Mouse (Mus musculus) heart, embryonic 13.5 days (tissue): Measurements from ENCODE around the gene Top1. TPM values are rescaled to one million over a fixed set of nuclear protein-coding genes. Genes with fewer than 3 reads are reported as not detected.

Experiments used
- ATAC-seq: fragments of 200-750 bp; cut with Nextera tagmentation; 2 replicates; pipeline ENCODE4 v1.8.0; 2017; ENCODE audit warnings: moderate TSS enrichment; ENCODE audit not compliant: insufficient number of reproducible peaks, low FRiP score, low TSS enrichment; ENCODE audit errors: extremely low read depth
- H3K27ac ChIP-seq: fragments of 300-500 bp; sonication (generic); replicated peaks from 2 replicates; pipeline ENCODE4 v1.5.1; 2015; ENCODE audit warnings: moderate library complexity, mild to moderate bottlenecking, inconsistent platforms
- H3K27me3 ChIP-seq: fragments of 300-500 bp; sonication (generic); replicated peaks from 2 replicates; pipeline ENCODE4 v1.6.1; 2015; ENCODE audit warnings: mild to moderate bottlenecking, inconsistent platforms
- H3K36me3 ChIP-seq: fragments of 300-500 bp; sonication (generic); 2 replicates; pipeline ENCODE4 v1.6.1; 2015; ENCODE audit warnings: mild to moderate bottlenecking, inconsistent platforms
- H3K4me1 ChIP-seq: fragments of 300-500 bp; sonication (generic); 2 replicates; pipeline ENCODE4 v1.6.1; 2015; ENCODE audit warnings: inconsistent platforms
- H3K4me2 ChIP-seq: fragments of 300-500 bp; sonication (generic); 2 replicates; pipeline ENCODE4 v1.6.1; 2015; ENCODE audit warnings: inconsistent platforms, mild to moderate bottlenecking, moderate library complexity
- H3K4me3 ChIP-seq: fragments of 300-500 bp; sonication (generic); 2 replicates; pipeline ENCODE4 v1.5.1; 2015; ENCODE audit warnings: moderate library complexity, mild to moderate bottlenecking, inconsistent platforms
- H3K9ac ChIP-seq: fragments of 300-500 bp; sonication (generic); 2 replicates; pipeline ENCODE4 v1.6.1; 2015; ENCODE audit warnings: inconsistent platforms, mild to moderate bottlenecking, moderate library complexity
- H3K9me3 ChIP-seq: fragments of 300-500 bp; sonication (generic); 2 replicates; pipeline ENCODE4 v1.6.1; 2016; ENCODE audit warnings: inconsistent platforms
- WGBS: fragments of 180-500 bp; shearing (Covaris S2); methylation state at CpG from one replicate; pipeline ENCODE4 v1.1.7; 2015; ENCODE audit warnings: mixed read lengths; 5-methylcytosine and 5-hydroxymethylcytosine counted together
- polyA plus RNA-seq: library from polyadenylated mRNA; unstranded; fragments of >200 nt; fragmentation: Nextera tagmentation; extraction: Ambion mirVana; gene quantifications from 2 replicates; pipeline ENCODE4 v1.2.1, GENCODE M21; 2015

Top1 gene
- polyA plus RNA-seq, 1 experiment from 2014 or later = 44.9 TPM

DNA sequence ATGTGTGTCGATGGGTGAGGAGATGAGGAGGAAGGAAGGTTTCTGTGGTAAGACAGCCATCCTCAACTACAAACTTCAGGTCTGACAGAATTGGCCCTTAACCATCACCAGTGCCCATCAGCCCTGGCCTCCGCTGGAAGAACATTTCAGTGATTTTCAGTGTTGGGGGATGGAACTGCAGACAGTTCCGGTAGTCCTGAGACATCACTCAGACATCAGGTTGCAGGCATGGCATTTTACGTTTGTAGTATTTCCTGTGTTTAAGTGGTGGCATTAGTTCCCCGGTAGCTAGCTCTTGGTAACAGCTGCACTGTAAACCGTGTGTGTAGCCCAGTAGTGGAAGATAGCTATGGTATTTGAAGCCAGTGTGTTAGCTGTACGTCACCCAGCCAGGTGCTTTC lies 87.4 kb downstream of the Top1 start:
- Histone ChIP-seq H3K36me3 (peaks cover 43% of the 10 kb centered on the region), H3K27me3 (0 out of 2 replicates have a peak, but pooled peaks cover 4% of the 10 kb centered on the region), H3K4me1 (peaks cover 71% of the 10 kb centered on the region), H3K4me2 (peak overlapping the region; percentile 92), H3K4me3 (peak overlapping the region; percentile 97), H3K27ac (no peak overlapping the region), H3K9ac (peak overlapping the region; percentile 99), H3K9me3 (no peaks in the 10 kb centered on the region)
- 34% methylated on average over 7 of the region's 7 CpGs for WGBS
- ATAC-seq = no peak

DNA sequence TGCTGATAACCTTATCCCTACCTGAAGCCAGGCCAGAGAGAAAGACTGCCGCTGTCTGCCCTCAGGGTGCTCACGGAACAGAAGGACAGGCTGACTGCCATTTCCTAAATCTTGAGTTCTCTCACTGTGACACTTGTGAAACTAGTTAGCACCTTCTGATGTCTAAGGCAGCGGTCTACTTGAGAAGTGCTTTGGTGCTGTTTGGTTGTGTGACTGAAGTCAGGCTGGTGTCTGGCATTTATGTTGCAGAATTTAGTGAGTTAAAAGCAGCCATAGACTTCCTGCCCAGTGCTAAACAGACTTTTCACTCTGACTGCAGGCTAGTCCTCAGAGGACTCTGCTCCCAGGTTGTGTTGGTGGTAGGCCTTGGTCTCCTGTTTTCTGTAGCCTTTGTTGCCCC lies 88.6 kb downstream of the Top1 start:
- H3K9ac ChIP-seq = peak overlapping the region; percentile 99
- no peaks in the 10 kb centered on the region for H3K9me3 ChIP-seq
- no peak for ATAC-seq
- H3K27me3 ChIP-seq = 0 out of 2 replicates have a peak, but pooled peaks cover 4% of the 10 kb centered on the region
- H3K4me2 ChIP-seq = peak overlapping the region; percentile 92
- no peak overlapping the region for H3K4me3 ChIP-seq
- H3K27ac ChIP-seq = 0 out of 2 replicates have a peak overlapping the region, but pooled peaks have one; percentile 24
- peaks cover 51% of the 10 kb centered on the region for H3K36me3 ChIP-seq
- WGBS = 73% methylated on average over 3 of the region's 3 CpGs
- peaks cover 83% of the 10 kb centered on the region for H3K4me1 ChIP-seq

DNA sequence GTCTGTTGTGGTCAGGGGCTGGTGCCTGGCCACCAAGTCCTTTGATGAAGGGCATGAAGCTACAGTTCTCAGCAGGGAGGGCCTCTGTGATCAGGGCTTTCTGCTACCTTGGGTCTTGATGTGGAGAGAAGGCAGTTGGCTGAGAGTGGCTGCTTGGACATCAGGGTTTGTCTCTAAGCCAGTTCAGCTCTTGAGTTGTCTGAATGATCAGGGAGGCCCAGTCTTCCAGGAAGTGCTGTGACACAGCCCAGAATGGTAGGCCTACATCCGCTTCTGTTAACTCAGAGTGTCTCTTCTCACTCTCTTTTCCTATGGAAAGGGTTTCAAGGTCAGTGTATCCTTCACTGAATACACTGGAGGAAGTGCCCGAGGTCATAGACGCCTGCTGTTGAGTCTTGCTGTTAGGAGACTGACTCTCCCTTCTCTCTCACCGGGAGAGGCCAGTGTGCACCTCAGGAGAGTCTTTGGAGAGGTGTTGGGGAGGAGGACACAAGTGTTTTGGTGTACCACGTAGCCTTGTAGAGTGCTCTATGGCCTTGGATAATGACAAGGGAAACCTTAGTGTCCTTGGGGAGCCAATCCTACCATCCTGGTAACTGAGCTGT lies 90.1 kb downstream of the Top1 start:
- H3K4me2 ChIP-seq = peak overlapping the region; percentile 15; the same call in 1 of the 2 replicates
- no peak overlapping the region for H3K4me3 ChIP-seq
- H3K9me3 ChIP-seq = no peaks in the 10 kb centered on the region
- H3K36me3 ChIP-seq = peaks cover 51% of the 10 kb centered on the region
- H3K4me1 ChIP-seq = peaks cover 87% of the 10 kb centered on the region
- WGBS = 46% methylated on average over 5 of the region's 5 CpGs
- no peak for ATAC-seq
- H3K27ac ChIP-seq = peak overlapping the region; percentile 53
- H3K9ac ChIP-seq = no peak overlapping the region
- no peaks in the 10 kb centered on the region for H3K27me3 ChIP-seq

DNA sequence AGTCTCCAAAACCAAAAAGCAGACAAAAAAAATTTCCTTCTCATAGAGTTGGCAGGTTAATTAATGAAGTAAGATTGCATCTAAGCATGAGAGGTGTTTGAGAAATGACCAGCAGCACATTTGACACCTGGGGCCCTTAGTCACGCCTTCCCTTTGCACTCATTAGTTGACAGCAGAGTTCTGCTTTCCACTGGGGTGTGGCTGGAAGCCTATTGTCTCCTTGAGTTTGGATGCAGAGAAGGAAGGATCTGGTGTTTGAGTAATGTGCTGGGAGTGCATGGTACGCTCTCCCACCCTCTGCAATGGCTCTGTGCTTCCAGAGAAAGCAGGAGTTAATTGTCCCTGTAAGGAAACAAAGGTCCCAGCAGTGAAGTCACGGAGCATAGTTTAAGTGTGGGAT lies 90.8 kb downstream of the Top1 start:
- Histone ChIP-seq H3K9ac (no peak overlapping the region), H3K4me2 (no peak overlapping the region), H3K9me3 (no peaks in the 10 kb centered on the region), H3K4me1 (peaks cover 93% of the 10 kb centered on the region), H3K36me3 (peaks cover 51% of the 10 kb centered on the region), H3K4me3 (no peak overlapping the region), H3K27me3 (no peaks in the 10 kb centered on the region), H3K27ac (peak overlapping the region; percentile 53)
- 91% methylated on average over 3 of the region's 3 CpGs for WGBS
- ATAC-seq = no peak

DNA sequence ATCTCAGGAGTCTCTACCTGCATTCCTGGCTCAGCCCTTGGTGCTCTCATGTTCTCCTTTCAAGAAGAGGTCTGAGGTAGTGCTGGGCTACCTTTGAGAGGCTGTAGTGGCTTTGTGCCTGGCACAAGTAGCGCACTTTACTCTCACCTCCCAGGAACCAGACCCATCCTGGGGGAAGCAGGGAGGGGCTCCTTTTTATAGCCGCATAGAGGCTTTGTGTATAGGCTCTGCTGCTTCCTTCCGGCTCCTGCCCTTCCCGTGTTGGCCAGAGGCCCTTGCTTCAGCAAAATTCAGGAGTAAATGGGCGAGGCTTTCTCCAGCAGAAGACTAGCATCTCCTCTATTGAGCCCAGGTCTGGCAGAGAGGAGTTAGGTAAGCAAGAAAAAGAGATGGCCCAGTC lies 92.7 kb downstream of the Top1 start:
- H3K27ac ChIP-seq = peak overlapping the region; percentile 48; the same call in 1 of the 2 replicates
- H3K9me3 ChIP-seq = no peaks in the 10 kb centered on the region
- no peaks in the 10 kb centered on the region for H3K27me3 ChIP-seq
- H3K4me2 ChIP-seq = no peak overlapping the region
- H3K4me3 ChIP-seq = no peak overlapping the region
- H3K9ac ChIP-seq = 0 out of 2 replicates have a peak overlapping the region, but pooled peaks have one; percentile 14
- H3K4me1 ChIP-seq = peaks cover 99% of the 10 kb centered on the region
- WGBS = 46% methylated on average over 5 of the region's 5 CpGs
- no peak for ATAC-seq
- H3K36me3 ChIP-seq = peaks cover 54% of the 10 kb centered on the region

DNA sequence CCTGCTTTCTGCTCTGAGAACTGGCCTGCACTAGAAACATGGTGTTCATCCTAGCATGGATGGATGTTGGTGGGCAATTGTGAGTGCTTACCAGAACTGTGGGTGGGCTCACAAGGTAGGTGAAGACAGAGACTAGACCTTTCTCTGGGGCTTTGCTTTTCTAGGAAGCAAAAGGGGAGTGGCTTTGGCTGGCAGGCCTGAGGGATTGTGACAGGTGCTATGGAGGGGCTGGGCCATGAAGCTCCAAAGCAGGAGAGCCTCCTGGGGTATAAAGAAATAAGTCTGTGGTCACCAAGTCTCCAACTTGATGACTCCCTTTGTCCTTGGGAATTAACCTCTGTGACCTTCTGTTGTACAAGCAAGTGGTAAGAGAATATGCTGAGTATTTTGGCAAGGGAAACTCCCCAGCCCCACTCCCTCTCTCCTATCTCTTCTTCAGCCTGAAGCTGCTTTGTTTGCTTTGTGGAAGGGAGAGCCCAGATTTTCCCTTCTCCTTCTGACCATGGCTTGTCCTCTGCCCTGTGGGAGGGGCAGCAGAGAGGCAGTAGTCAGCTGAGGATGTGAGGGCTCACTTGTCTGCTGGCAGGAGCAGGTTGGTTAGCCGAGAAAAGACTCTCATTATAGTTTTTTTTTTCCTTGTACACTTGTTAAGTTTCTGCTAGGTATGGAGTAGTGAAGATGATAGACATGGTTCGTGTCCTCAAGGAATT lies 94.1 kb downstream of the Top1 start:
- Histone ChIP-seq H3K36me3 (peaks cover 41% of the 10 kb centered on the region), H3K4me2 (no peak overlapping the region), H3K27ac (peak overlapping the region; percentile 79), H3K4me3 (no peak overlapping the region), H3K9ac (peak overlapping the region; percentile 44; the same call in 1 of the 2 replicates), H3K27me3 (no peaks in the 10 kb centered on the region), H3K4me1 (peaks cover 99% of the 10 kb centered on the region), H3K9me3 (no peaks in the 10 kb centered on the region)
- 39% methylated on average over 2 of the region's 2 CpGs for WGBS
- ATAC-seq = no peak

DNA sequence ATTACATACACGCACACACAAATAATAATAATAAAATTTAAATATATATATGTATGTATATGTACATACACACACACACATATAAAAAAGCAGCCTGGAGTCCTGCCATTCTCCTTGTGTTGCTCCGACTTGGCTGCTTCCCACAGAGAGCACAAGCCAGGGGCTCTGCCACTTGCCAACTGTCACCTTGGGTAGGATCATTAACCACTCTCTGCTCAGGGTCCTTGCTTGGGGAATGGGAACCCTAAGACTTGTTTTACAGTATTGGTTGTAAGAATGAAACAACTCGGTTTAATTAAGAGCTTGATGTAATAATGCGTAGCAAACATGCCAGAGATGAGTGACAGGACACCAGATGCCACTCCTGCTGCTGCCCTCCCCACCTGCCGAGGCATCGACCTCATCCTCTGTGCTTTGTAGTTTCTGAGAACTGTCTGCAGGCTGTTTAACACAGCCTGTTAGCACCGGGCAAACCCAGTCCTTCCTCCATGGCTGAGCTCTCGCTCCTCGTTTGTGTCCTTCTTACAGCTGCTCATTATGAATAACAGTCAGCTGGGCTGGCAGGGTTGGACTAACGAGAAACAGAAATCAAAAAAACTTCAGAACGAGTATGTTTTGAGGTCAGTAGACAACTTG lies 95.0 kb downstream of the Top1 start:
- 68% methylated on average over 11 of the region's 11 CpGs for WGBS
- Histone ChIP-seq H3K36me3 (peaks cover 33% of the 10 kb centered on the region), H3K27ac (peak overlapping the region; percentile 79)

DNA sequence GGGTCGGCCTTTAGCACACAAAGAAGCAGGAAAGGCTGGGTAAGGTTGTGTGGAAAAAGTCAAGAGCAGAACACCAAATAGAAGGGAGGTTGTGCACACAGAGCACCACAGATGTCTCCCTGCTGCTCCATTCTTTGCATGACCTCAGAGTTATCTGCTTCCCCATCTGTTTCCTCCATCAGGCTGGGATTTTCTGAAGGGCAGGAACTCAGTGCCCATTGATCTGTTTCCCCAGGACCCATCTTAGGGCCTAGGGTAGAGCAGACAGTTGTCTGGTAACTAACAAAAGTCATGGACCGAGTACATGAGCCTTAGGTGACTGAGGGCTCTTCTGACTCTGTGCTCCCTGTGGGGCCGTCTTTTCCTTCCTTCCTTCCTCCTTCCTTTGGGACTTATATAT lies 95.9 kb downstream of the Top1 start:
- peaks cover 99% of the 10 kb centered on the region for H3K4me1 ChIP-seq
- H3K9ac ChIP-seq = no peak overlapping the region
- no peak for ATAC-seq
- 56% methylated on average over 3 of the region's 3 CpGs for WGBS
- H3K4me2 ChIP-seq = no peak overlapping the region
- no peaks in the 10 kb centered on the region for H3K27me3 ChIP-seq
- peaks cover 25% of the 10 kb centered on the region for H3K36me3 ChIP-seq
- no peak overlapping the region for H3K4me3 ChIP-seq
- H3K27ac ChIP-seq = peak overlapping the region; percentile 79
- no peaks in the 10 kb centered on the region for H3K9me3 ChIP-seq

More for the DNA sequence above, 95.0 kb downstream of the Top1 start:
- peaks cover 99% of the 10 kb centered on the region for H3K4me1 ChIP-seq
- no peaks in the 10 kb centered on the region for H3K27me3 ChIP-seq
- no peak overlapping the region for H3K4me2 ChIP-seq
- H3K9ac ChIP-seq = no peak overlapping the region
- ATAC-seq = no peak
- no peak overlapping the region for H3K4me3 ChIP-seq
- H3K9me3 ChIP-seq = no peaks in the 10 kb centered on the region

DNA sequence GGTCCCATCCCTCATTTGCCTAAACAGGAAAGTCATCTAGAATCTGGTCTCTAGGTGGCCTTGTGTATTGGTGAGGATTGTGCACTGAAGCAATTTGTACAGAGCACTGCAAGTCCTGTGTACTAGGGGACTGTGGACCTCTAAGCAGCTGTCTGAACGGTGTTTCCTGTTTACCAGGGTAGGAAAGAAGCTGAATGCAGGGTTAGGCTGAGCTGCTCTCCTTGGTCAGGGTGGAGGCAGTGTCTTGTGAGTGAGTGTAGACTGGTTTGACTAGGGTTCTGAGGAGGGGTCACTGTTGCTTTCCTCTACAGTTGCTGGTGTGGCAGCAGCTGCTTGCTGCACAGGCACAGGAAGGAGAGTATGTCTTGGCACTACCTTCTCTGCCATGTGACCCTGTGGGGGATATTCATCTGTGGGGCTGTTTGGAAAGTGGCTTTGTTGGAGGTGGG lies 96.5 kb downstream of the Top1 start:
- Histone ChIP-seq H3K36me3 (peaks cover 25% of the 10 kb centered on the region), H3K4me1 (peaks cover 97% of the 10 kb centered on the region), H3K4me2 (no peak overlapping the region), H3K9ac (0 out of 2 replicates have a peak overlapping the region, but pooled peaks have one; percentile 14), H3K9me3 (no peaks in the 10 kb centered on the region), H3K27me3 (no peaks in the 10 kb centered on the region), H3K4me3 (no peak overlapping the region), H3K27ac (peak overlapping the region; percentile 79)
- no peak for ATAC-seq
- WGBS = 57% methylated on average over 1 of the region's 1 CpGs

DNA sequence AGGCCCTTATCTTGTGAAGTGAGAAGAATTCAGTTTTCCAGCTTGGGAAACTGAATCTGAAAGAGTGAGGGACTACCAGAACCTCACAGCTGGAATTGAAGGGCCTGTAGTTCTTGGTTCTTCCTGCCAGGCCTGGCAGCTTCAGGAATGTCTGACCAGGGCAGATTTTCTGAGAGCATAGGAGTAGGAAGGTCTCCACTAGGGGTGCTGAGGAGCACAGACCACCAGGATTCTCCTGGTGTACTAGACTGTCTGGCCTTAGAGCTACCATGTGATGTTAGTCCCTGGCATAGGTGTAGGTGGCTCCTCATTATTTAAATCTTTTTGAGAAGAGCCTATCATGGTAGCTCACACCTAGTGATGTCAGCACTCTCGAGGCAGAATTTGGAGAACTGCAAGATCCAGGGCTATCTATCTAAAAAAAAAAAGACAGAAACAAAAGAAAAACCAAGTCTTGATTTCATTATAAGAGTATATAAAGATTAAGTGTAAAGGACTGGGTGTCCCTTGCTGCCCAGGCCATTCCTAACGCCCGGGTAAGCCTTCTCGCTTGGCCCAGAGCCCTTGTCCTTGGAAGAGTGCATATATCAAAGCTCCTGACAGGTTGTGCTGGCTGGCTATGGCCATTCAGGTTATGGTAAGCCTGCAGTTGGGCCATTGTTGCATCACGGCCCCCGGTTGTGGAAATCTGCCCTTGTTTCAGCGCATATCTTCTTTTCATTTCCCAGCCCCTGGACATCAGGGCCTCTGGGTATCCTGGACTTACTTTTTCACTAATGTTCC lies 98.5 kb downstream of the Top1 start:
- H3K27ac ChIP-seq = peak overlapping the region; percentile 79
- WGBS = 78% methylated on average over 7 of the region's 7 CpGs
- H3K4me3 ChIP-seq = no peak overlapping the region
- no peak for ATAC-seq
- no peaks in the 10 kb centered on the region for H3K27me3 ChIP-seq
- H3K4me2 ChIP-seq = no peak overlapping the region
- H3K4me1 ChIP-seq = peaks cover 78% of the 10 kb centered on the region
- no peak overlapping the region for H3K9ac ChIP-seq
- no peaks in the 10 kb centered on the region for H3K9me3 ChIP-seq
- H3K36me3 ChIP-seq = peaks cover 31% of the 10 kb centered on the region

DNA sequence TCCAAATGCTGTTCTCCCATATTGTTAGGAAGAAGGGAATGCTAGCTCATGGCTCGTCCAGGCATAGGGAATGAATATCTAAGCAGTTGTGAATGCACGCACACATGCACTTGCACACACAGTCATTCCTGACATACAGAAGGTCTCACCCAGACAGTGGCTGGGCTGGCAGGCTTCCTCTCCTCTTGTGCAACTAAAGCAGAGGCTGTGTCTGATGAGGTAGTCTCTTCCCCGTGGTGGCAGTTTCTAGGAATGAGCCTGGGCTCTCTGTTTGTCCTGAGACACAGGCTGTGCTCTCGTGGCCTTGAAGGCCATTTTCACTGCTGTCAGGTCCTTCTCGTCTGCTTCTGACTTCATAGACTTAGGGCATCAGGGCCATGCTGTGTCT lies 99.1 kb downstream of the Top1 start:
- H3K4me3 ChIP-seq = no peak overlapping the region
- H3K4me2 ChIP-seq = no peak overlapping the region
- H3K36me3 ChIP-seq = peaks cover 37% of the 10 kb centered on the region
- H3K27me3 ChIP-seq = no peaks in the 10 kb centered on the region
- H3K4me1 ChIP-seq = peaks cover 72% of the 10 kb centered on the region
- no peak for ATAC-seq
- no peaks in the 10 kb centered on the region for H3K9me3 ChIP-seq
- peak overlapping the region; percentile 79 for H3K27ac ChIP-seq
- WGBS = 61% methylated on average over 5 of the region's 5 CpGs
- H3K9ac ChIP-seq = 0 out of 2 replicates have a peak overlapping the region, but pooled peaks have one; percentile 8
